Mouse (Mus musculus) T-helper 17 cell (primary cell): Measurements from ENCODE around the gene Dusp27.
"Not testable (repeated sequence)": the region's sequence is repeated elsewhere in the genome, so short reads cannot be mapped to it uniquely, and the experiment has no call there.

Experiments
- in situ Hi-C, 2 experiments: fragments of 300-600 bp; cut with MboI, MseI; formaldehyde crosslinking; loops; 1 replicate in 1 of 2; 2 replicates in 1 of 2; pipeline ENCODE4 v1.15.1; 2025; ENCODE audit warnings: high pct_unique_total_duplicates in 2 of 2

The Dusp27 gene

DNA sequence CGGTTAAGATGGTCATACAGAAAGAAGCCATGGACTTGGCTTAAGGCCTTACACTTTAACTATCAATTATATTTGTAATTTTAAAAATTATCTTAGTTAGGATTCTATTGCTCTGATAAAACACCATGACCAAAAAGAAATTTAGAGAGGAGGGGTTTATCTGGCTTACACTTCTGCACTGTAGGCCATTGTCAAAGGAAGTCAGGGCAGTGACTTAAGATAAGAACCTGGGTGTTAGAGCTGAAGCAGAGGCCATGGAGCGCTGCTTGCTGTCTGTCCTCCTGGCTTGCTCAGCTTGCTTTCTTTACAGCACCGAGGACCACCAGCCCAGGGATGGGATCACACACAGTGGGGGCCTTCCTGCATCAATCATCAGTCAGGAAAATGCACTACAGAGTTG is 19.9 kb upstream of the Dusp27 start:
- in situ Hi-C loops = loop anchor here in 1 of 2 experiments (5.0 kb wide), 1 partner anchor 255 kb away; no protein-coding TSS in a partner anchor

GRCm38 (mm10) chr1:166146626-166147025 is 18.9 kb upstream of the Dusp27 start:
- in situ Hi-C loops = loop anchor here in 1 of 2 experiments (5.0 kb wide), 1 partner anchor 254 kb away; no protein-coding TSS in a partner anchor

DNA sequence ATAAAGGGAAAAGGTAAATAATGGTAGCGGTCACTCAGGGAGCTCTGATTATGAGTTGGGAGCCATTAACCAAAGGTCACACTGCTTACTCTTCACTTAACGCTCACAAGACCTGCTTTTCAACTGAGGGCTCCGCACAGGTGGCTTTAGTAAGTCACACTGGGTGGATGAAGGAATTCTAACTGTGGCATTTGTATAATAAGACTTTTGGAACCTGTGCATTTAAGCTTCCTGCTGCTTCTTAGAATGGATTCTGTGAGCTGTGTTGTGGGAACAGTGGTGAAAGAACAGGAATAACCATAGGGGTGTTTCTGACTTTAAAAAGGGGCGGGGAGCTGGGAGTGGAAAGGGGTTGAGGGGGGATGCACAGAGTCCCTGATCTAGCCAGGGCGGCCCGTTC is 14.6 kb upstream of the Dusp27 start:
- in situ Hi-C loops = no loop called here

- in situ Hi-C loops = not testable (repeated sequence)
Measured at GRCm38 (mm10) chr1:166141868-166142267, 14.1 kb upstream of the Dusp27 start.

DNA sequence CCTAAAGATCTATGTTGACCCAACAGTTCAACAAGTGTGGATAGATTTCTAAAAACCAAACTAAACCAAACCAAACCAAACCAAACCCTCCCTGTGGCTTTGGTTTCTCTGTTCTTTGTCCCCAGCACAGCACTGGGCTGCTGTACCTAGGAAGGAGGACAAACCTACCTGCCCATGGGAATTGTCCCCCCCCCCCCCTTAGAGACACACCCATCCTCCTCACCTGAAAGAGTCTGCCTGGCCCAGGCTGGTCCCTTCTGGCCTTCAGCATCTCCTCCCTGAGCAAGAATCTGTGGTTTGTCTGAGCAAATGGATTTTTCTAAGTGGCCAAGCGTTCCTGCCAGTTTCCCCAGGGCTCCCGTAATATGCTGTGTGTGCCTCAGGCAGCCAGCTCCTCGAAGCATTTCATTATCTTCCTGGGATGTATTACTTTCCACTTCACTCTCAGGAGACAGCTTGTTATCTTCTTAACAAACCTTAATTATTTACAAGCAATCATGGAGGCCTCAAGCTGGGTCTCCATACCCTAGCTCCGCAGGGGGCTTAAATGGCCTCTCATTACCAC is 12.0 kb upstream of the Dusp27 start:
- in situ Hi-C loops = no loop called here

- in situ Hi-C loops = no loop called here
Measured at GRCm38 (mm10) chr1:166139113-166139512, 11.4 kb upstream of the Dusp27 start.

- in situ Hi-C loops = no loop called here
Measured at GRCm38 (mm10) chr1:166138136-166138535, 10.4 kb upstream of the Dusp27 start.

DNA sequence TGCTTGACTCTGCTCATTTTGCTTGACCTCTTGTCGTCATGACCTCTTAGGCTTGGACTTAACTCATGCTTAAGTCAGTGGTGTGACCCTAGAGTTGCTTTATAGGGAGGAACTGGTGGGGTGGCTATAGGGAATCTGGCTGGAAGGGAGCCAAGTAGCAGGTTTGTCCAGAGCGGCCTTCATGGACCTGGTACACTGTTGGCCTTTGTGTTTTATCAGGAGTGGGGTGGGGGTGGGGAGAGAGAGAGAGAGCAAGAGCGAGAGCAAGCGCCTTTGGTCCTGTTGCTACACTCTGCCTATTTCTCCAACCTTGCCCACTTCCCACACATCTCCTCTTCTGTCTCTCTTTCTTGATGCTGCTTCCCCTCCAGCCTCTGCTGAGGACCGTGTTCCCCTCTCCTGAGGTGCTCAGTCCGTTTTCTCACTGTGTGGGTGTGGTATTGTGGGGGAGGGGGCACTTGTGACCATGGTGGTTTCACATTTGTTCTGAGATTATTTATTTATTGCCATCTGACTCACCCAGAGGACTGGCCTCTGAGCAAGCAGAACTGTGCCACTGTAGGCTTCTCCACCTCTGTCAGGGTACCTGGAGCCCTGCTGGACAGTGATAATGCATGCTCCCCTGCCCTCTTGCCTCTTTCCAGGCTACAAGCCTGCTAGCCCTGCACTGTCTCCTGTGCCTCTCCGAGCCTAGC is 9.7 kb upstream of the Dusp27 start:
- in situ Hi-C loops = no loop called here

DNA sequence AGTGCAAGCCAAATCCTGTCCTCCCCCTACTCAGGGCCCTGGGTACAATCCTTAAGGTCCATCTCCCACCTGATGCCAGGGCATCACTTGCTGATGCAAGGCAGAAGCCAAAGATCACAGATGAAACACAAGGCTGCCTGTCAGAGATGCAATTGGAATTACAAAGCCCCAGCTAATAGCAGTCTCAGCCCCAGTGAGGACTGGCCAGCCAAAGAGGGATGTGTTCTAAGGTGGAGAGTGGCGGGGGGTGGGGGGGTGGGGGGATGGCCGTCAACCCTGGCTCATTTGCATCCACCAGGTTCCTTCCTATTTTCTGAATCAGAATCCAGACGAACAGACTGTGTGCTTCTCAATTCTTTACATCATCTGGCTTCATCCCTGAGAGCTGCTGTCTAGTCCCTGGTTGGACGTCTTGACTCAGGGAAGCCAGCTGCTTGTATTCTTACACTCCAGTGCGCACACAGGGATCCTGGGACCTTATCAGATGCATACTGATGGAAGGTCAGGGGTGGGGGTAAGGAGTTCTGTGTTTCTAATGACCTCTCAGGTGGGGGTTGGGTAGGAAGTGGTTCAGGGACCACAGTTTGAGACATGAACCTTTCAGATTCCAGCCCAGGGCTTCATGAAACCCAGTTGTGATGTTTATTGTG is 7.5 kb upstream of the Dusp27 start:
- in situ Hi-C loops = no loop called here

- in situ Hi-C loops = no loop called here
Measured at GRCm38 (mm10) chr1:166132367-166132766, 4.6 kb upstream of the Dusp27 start.

DNA sequence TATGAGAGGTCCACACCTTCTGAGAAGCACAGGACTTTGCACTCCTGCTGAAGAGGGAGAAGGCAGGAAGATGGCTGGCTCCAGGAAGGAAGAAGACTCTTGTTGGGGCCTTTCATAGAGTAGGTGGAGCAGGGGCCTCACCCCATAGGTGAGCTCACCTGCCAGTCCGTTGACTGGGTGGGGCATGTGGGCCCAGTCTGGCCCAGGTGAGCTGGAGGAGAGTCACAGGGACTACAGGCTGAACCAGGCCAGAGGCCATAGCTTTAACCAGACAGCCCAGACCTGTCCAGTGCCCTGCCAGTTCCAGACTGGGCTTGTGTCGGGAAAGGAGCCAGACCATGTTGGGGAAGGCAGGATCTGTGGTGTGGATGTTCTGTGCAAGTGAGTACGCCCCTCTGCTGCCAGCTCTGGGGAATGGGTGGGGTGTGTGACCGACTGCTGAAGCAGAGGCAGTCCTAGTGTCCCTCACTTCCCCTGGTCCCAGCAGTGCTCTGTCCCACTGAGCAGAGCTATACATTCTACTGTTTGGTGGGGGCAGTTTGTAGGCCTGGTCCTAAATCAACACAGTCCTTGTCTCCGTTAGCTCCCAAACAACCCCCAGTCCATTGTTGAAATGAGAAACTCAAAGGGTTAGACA is 2.6 kb upstream of the Dusp27 start, which contains the start of gene Gpa33:
Gene Gpa33, plus strand, starts transcription at position 15 of the 637 bp plus-strand sequence.
- in situ Hi-C loops = no loop called here

GRCm38 (mm10) chr1:166128551-166128950 is 829 bp upstream of the Dusp27 start:
- in situ Hi-C loops = no loop called here

DNA sequence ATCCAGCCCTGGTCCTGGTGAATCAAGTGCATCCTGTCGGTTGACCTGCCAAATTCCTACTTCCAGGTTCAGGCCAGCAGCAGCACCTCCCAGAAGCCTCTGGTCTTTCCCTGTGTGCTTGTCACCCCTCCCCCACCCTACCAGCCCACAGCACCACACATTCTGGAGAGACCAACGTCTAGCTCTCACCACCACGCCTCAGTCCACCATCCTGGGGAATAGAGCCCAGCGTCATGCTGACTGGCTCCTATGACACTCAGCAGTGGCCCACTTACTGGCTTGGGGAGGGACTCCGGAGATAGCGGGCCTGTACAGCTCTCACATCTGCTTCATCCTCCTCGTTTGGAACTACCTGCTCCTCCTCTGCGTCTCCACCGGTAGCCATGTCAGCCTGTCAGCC is 927 bp downstream of the Dusp27 start:
- in situ Hi-C loops = no loop called here

GRCm38 (mm10) chr1:166126290-166126689 is 1.4 kb downstream of the Dusp27 start:
- in situ Hi-C loops = no loop called here

DNA sequence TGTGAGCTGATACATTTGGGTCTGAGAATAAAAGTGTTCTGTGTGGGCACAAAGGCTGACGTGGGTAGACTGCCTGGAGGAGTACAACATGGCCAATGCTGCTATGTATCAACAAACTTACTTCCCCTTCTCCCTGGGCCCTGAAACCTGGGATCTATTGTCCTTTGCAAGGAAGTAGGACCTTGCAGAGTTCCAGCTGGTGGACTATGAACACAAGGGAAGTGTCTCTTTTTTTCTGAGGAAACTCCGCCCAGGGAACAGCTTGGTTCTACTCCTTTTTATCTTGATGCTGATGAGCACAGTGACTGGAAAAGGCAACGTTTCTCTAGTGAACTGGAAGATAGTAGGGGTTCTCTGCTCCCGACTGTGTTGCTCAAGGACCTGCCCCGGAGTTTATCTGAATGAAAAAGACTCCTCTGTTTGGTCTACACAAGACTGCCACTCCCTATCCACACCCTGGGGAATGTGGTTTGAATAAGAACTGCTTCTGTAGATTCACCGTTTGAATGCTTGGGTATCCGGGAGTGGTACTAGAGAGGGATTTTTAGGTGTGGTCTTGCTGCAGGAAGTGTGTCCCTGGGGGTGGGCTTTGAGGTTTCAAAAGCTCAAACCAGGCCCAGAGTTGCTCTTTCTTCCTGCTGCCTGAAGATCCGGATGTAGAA is 2.7 kb downstream of the Dusp27 start:
- in situ Hi-C loops = no loop called here

- in situ Hi-C loops = no loop called here
Measured at GRCm38 (mm10) chr1:166123751-166124150, 4.0 kb downstream of the Dusp27 start.

GRCm38 (mm10) chr1:166123045-166123444 is 4.7 kb downstream of the Dusp27 start:
- in situ Hi-C loops = no loop called here

DNA sequence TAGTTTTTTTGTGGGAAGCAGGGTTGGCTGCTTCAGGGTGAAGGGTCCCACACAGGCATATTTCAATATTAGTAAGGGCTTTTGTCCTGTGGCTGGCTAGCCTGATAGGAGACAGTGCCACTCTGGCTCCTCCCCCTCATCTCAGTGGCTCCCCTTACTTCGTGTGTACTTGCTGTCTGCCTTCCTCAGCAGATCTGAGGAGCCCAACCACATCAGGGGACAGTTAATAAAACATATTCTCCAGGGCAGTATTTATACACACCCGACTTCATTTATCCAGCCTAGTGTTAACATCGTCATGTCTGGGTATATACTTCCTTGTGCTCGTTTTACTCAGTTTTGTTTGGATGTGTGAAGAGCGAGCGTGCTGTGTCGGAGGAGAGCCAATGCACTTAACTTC is 5.6 kb downstream of the Dusp27 start:
- in situ Hi-C loops = no loop called here

DNA sequence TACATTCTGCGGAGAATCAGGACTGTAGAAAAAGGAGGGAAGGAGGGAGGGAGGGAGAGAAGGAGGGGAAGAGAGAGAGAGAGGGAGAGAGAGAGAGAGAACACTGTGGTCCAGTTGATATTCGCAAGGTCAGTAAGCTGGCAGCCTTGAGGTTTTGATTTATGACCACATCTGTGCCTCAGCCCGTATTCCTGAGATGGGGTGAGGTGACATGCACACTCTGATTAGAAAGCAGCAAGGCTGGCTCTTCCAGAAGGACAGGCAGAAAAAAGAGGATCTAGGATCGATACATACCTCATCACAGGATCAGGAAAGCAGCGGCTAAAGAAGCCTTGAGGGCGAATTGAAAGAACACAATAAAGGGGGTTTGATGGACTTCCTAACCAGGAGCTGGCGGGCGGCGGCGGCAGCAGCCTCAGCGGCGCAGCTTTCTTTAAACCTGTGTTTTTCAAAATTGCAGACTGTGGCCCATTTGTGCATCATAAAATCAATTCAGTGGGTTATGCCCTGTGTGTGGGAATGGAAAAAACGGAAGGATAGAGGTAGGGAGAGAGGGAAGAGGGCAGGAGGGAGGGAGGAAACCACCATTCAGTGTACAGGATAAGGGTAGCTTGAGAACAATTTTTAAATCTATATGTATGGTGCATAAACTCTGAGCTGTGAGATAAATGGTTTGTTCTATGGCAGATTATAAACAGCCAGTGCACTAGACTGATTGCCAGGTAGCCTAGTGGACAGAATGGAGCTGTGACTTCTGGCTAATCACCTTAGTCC is 9.7 kb downstream of the Dusp27 start:
- in situ Hi-C loops = no loop called here

- in situ Hi-C loops = no loop called here
Measured at GRCm38 (mm10) chr1:166115719-166116118, 12.0 kb downstream of the Dusp27 start.

DNA sequence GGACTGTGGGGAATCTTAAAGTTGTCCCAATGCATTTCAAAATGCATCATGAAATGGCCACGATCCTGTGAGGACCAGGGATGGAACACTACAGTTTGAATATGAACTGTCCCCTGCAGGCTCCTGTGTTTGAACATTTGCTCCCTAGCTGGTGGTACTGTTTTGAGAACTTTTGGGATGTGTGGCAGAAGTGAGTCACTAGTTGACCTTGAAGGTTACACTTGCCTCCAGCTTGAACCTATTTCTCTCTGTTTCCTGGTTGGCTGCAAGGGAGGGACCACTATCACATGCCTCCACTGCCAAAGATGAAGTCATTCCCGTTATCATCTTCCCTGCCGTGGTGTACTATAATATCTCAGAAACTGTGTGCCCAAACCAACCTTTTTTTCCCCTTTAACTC is 12.7 kb downstream of the Dusp27 start:
- in situ Hi-C loops = no loop called here
